Mouse (Mus musculus) gastrocnemius, adult 8-10 months (tissue): Measurements from ENCODE around the gene Rerg. TPM values are rescaled to one million over a fixed set of nuclear protein-coding genes. Genes with fewer than 3 reads are reported as not detected.

Experiments used
- DNase-seq, 2 experiments: peaks; one replicate each; pipeline ENCODE4 v3.0.0; 2022; ENCODE audit warnings: low spot score in 2 of 2
- total RNA-seq, 4 experiments: library from RNA; stranded (reverse); gene quantifications; 2 replicates each; pipeline ENCODE4 v1.2.4; 2022

The Rerg gene
- total RNA-seq, 4 experiments from 2014 or later, result 0.46 to 1.6 (median 0.76) TPM

DNA sequence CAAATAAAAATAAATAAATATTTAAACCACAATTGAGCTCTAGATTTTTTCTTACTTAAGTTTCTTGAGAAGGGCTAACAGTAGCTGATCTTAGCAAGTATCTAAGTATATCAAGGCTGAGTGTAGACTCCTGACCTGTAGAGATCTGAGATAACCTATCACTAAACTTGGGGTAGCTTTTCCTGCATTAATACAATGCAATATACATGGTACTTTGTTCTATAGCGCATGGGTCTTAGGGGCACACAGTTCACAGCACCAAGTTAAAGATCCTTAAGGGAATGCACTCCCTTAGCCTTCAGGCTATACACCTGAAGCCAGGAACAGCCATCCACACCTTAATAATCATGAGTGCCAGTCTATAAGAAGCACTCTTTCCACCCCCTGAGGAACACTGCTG, 38.5 kb downstream of the Rerg start:
- no peak for DNase-seq

DNA sequence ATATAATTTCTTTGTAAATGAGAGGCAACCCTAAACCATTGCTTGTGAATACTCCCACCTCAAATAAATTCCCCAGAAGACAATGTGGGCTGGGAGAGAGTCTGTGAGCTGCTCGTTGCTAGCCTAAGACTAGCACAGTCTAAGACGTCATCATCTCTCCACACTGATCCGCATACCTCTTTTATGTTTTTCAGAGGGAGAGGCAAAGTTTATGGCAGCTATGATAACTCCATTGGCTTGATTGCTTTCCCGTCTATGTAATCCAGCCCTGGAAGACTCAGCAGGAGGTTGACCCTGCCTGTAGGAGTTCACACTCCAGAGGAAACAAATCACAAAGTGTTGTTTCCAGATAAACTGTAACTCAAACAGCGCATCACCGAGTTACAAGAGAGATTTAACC, 38.9 kb downstream of the Rerg start:
- no peak for DNase-seq

DNA sequence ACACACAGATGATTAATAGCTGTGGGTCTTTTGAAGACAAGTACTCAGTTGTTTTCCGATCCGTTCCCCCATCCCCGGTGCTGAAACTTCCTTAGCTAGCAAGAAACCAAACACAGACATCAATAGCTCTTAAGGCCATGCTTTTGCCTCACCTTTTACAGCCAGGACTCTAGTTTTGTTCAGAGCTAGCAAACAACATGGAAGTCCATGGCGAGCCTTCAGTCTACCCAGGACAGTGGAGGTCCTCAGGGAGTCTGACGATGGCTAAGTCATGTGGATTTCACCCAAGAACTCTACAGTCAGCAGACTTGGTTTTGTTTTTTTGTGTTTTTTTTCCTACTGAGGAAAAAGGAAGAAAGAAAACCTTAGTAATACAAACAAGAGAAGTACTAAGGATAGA, 43.4 kb downstream of the Rerg start:
- no peak for DNase-seq

DNA sequence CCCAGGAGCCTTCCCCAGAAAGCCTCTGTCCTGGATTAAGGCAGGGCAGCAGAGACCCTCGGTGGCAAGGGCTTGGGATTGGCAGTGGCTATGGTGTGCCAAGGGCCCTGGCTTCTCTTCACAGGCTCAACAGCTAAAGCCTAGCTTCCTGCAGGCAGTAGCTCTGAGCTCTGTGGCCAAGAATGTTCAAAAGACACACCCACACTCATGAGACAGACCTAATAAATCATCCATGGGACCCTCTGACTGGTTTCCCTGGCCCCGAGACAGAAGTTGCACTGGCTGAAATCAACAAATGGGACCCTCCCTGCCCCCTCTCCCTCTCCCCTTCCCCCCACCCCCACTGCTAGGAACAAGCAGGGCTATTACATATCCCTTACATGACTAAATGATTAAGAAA, 44.1 kb downstream of the Rerg start:
- no peak for DNase-seq

DNA sequence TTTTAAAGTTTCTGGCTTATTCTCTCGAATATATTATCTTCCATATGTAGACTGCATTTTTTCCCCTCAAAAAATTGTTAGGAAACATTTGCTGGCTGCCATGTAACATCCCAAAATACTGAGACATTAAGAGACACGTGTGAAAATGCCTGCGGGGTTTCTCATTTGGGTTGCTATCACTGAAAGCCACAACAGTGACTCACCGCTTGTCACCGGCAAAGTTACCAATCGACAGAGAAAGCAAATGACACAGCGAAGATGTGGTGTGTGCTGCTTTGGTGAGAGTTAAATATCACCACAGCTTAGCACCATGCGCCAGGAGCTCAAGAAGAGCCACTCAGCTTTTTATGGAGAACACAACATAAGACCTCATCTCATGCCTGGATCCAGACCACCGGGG, 44.9 kb downstream of the Rerg start:
- DNase-seq, result no peak

DNA sequence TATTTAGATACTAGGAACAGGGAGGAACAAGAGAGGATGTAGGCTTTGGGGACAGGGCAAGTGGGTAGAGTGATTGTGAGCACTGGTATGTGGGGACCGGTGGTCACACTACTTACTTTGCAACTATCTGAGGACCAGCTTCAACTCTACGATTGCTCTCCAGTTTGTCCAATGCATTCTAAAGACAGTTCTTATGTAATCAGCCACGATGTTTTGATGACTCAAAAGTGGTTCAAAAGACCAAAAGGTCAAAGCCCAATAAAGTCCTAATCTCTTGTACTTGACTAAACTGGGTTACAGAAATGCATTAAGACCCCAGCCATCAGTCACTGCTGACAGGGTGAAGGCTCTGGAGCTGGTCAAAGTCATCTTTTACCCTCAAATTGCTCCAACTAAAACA, 45.3 kb downstream of the Rerg start:
- no peak for DNase-seq

DNA sequence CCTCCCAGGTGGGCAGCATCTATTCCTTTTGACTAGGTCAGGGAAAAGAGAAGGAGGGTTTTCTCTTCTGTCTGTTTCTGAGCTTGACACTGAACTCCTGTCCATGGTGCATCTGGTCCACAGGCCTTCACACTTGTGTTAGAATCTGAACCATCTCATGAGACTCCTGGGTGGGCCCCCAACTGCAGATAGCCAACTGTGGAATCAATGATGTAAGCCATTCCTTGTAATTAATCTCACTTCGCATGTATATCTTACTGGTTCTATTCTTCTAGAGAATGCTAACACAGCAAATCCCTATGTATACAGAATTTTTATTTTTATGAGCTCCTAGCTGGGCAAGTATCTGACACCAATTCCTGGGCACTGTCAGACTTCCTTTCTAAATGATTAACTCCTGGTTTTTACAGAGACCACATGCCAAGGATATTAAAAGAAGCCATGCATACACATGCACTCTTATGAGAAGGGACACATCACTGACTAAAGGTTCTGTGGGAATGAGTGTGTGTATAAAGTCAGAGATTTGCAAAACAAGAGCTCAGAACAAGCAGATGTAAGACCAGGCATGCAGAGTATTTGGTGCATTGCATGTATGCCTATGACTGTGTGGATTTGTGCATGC, 53.3 kb downstream of the Rerg start:
- no peak for DNase-seq

DNA sequence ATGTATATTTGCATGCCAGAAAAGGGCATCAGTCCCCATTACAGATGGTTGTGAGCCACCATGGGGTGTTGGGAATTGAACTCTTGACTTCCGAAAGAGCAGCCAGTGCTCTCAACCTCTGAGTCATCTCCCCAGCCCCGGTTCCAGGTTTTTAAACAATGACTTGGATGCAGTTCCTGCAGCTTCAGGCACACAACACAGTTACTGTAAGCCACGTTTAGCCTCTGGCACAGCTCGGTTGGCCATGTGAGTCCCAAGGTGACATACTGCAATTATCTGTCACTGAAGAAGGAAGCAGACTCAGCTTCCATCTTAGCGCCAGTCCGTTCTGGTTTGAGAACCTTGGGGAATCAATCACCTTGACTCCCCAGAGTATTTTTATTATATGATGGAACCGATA, 55.4 kb downstream of the Rerg start:
- no peak for DNase-seq

DNA sequence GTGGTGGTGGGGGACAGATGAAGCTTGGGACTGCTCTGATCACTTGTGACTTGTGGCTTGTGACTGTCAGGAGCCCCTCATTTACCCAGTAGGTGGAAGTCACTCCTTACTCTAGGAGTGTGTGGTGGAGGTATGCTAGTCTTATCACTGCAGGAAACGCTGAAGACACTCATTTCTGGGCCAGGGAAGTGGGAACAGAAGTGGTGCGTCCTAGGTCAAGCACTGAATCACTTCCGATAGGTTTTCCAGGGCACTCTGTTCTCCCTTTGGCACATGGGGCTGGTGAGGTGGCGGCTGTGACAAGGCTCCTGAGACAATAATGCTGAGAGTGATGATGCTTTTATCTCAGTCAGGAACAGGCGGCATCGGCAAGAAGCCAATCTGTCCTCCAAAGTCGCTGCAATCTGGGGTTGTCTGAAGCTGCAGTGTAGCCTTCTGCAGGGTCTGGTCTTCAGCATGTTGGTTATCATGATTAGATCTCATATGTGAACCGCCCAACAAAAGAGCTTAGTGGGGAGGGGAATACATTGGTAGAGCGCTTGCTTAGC, 59.0 kb downstream of the Rerg start:
- no peak for DNase-seq

DNA sequence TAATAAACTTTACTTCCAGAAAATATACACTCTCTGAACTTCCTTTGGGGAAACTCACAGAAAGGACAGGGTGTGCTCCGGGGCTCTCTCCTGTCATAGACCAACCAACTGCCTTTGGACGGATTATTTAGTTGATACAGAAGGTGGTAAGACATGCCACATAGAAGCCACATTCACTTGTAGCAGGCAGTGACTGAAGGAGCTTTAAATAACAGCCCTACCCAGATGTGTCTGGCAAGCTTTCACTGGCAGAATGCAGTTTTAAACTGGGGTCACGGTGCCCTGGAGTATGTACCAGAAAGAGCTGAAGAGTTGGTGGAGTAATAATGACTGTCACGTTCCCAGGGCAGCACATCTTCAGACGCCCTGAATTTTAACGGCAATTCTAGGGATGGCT, 59.5 kb downstream of the Rerg start:
- DNase-seq, result no peak

DNA sequence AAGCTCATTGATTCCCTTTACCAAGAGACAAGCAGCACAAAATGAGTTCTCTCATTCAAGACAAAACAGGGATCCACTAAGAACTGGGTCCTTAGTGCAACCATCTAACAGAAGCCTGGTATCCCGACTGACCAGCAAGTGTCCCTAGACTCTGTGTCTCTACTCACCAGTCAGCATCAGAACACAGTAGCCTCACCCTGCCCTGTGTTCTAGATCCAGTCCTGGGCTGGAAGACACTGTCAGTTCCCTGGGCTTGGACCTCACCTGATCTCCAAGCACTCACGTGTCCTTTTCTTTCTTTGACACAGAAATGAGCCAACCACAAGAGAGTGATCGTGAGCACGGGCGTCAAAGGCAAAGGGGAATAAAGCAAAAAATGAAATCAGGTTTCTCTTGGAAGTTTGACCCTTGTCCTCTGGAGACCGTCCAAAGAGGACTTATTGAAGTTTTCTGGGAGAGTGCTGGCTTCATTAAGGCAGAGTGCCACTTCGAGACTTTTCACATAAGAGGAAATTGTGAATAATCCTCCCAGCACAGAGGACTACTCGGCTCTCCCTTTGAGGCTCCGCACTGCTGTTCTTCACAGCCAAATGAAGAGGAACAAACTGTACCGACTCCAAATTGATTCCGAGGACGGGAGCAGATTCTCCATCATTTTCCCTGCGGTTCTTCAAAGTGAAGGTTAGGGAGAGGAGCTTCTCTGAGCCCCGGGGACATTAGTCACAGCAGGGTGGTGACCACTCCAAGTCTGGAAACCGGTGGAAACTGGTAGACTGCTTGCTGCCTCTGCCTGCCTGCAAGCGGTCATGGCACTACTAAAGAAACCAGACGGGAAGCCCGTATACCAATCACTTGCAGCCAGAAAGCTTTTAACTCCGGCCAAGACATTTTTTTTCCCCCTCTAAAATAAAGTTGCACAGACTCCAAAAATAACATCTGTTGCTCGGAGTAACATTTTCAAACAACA, 60.2 kb downstream of the Rerg start:
- no peak for DNase-seq

DNA sequence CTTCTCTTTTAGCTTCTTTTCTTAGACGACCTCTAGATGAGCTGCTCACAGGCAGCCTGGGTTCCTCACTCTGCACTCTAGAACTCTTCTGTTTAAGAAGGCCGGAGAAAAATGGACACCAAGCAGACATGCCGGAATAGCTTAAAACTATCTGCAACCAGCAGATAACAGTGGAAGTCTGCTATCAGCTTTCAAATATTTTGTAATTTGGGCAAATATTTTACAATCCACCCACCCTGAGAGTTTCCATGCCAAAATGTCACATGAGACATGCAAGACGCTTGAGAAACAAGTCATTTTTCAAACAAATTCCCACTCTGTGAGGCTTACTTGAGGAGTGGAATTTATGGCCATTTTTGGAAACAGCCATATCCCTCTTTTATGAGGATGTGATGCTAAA, 65.0 kb downstream of the Rerg start:
- DNase-seq, result no peak

DNA sequence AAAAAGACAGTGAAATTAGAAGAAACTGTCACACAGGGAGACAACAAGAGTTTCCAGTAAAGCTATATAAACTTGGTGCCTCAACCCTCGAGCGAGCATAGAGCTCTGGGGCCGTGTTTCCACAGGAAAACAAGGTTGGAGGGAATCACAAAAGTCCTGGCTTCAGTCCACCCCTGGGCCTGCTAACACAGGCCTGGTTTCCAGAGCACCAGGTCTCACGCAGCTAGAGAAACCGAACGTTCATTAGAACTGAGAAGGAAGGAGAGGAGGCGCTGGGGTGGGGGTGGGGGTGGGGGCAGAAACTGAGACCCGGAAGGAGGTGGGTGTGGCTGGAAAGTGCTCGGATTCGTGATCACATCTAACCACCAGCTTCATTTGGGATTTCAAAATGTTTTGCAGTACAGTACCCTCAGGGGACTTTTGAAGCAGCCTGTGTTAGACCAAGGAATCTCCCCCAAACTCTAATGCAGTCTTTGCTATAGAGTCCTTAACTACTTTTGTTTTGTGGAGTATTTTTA, 67.6 kb downstream of the Rerg start:
- no peak for DNase-seq

DNA sequence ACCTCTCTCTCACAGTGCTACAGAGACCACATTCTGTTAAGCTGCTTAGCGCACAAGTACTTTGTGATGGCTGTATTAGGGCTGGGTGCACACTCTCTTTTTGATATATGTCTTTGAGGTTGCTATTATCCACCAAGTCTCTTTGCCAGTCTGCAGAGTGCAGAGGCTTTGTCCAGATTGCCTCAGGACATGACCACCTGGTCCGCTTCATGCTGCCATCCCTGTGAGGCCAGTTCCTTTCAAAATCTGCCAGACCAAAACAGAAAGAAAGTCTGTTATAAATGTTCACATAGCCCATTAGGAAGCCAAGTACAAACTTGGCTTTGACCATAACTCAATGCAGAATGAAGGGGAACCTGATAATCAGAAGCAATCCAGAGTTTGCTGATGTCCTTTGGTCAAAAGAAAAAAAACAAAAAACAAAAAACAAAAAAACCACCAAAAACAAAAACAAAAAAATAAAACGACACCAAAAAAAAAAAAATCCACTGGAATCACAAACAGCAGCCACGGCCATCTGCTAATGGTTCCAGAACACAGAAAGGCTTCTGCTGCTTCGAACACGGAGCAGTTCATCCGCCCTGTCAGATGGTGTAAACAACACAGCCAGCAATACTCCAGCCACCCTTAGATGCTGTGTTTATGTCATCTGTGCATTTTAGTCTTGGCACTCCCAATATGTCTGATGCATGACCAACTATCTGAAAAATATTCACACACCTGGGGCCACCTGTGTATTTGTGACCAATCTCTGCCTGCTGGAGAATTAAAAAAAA, 68.2 kb downstream of the Rerg start:
- no peak for DNase-seq

DNA sequence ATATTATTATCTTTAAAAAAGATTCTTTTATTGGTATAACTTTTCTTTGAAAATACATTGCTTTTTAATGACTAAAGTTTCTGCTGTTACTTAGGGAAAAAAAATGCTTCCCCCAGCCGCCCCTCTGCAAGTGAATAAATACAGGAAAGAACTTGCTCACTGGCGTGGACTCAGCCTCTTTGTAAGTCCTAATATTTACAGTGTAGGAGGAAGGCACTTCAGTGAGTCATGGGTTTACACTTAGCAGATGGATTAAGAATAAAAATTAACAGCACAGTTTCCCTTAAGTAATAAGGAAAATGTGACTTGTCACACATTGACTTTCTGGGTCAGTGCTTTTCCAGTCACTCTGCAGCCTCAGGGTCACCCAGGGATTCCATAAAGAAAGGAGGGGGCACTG, 70.0 kb downstream of the Rerg start:
- DNase-seq, result no peak

DNA sequence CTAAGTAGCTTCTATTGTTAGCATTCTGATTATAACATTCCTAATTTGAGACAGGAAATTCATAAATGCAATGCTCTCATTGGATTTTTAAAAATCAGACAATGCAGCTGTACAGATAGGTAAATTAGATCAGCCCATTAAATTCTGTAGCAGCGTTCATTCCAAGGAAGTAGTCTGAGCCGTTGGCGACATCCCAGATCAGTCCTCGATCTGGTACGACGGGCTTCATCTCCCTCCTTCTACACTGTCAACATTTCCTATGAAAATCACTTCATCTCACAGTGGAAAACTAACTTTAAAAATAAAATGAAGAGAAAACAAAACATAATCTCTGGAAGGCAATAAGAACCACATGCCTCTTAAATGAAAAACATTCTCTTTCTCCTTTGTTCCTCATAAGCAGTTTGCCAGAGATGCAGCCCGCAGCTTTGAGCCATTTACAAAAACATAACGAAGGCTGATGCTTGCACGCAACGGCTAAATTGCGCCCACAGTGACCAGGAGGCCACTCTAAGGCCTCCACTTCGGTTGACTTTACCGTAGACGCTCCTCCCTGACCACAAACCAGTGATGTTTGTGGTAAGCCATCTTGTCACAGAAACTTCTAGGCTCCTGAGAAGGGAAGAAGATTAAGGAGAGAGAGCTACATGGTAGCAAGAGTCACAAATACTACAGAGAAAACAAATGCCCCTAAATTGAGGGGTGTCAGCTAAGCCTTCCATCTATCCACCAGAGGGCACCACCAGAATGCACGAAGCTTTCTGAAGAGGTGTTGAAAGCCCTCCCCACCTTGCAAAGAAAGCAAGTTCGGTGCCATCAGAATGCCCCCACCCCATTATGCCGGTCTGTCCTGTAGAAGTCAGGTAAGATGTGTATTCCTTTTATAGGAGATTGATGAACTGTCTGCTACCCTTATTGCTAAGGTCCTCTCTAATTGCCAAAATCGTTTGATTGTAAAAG, 71.8 kb downstream of the Rerg start:
- DNase-seq, result no peak

DNA sequence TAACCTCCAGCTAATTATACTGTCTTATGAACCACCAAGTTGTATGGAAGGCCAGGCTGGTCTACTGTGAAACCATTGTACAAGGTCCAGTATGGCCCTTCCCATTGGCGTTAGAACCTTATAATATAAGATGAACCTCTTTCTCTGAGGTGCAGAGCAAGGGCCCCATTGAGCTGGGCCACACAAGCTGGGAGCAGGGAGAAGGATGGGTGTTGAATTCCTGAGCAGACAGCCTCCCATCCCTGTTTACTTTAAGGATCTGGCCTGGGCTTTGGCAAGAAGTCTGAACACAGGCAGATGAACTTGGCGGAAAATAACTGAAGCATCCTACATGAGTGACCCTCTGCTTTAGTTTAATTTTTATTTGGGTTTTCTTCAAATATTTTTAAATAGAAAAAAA, 75.8 kb downstream of the Rerg start:
- no peak for DNase-seq

DNA sequence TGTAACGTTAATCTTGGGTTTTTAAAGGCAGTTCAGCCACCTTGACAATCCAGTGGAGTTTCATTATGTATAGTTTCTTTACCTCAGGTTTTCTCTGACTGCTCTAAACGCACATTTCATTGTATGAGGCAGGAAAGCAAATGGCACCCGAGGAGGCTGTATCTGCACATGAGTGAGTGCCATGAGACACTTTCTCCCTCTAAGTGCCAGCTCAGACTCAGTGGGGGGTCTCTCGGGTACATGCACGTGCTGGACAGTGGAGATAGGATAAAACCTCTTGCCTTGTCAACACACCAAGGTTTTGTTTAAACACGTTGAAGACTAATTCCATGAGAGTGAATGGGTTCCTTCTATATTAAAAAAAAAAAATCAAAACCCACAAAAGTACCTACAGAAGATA, 81.8 kb downstream of the Rerg start:
- DNase-seq, result no peak

DNA sequence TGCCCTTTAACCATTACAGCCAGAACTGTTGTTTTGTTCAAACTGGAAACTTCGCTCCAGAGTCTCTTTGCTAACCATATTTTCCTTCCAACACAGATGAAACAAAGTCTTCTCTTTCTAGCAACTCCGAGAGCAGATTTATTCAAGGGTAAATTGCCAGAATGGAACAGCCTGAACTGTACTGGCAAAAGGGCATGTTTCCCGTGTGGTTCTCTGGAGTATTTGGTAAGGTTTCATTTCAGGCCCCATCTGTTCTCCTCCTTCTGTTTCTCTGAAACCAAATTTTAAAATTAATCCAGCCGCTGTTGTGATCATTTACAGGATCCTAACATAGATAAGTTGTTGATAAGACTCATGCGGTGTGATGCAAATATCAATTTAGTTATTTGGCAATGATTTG, 82.3 kb downstream of the Rerg start:
- no peak for DNase-seq

DNA sequence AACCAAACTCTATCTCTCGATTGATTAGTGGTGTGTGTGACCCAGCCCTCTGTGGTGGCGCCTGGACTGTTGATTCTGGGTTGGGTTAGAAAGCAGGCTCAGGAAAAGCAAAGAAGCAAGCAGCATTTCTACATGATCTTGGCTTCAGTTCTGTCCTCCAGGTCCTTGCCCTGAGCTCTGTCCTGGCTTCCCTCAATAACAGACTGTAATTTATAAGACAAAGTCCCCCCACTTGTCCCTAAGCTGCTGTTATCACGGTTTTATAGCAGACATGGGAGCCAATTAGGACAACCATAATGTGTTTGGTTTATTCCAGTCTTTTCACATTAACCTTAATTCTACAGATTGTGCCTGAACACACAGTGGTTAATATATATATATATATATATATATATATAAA, 82.8 kb downstream of the Rerg start:
- DNase-seq, result no peak

DNA sequence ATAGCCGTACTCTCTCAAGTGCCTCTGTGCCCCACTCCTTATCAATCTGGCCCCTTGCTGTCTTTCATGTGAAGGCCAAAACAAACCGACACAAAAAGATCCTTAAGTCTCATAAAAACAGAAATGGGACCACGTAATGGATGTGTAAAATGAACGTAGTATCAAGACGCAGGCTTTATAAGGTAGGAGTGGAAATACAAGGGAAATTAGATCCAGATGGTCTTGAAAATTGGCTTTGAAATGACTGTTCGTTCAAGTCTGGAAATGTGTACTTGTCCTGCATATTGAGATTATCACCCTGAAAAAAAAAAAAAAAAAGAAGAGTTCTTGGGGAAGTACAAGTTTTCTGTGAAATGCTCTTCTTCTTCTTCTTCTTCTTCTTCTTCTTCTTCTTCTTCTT, 90.6 kb downstream of the Rerg start:
- no peak for DNase-seq
